Mouse (Mus musculus): ENCODE measurements around the gene Clcf1. TPM values are rescaled to one million over a fixed set of nuclear protein-coding genes. Genes with fewer than 3 reads are reported as not detected.

Gene Clcf1
- polyA plus RNA-seq, 1 experiment from 2014 or later, result 1.1 TPM

GRCm38 (mm10) chr19:4196548-4196947 is 17.5 kb upstream of the Clcf1 start:
- H3K36me3 ChIP-seq (replicated peaks), result peaks cover 78% of the 10 kb centered on the region
- no peaks in the 10 kb centered on the region for H3K9me3 ChIP-seq
- 71% methylated on average over 5 of the region's 5 CpGs for WGBS
- no peak overlapping the region for H3K27ac ChIP-seq
- no peaks in the 10 kb centered on the region for H3K27me3 ChIP-seq (ENCODE audit: poor library complexity, severe bottlenecking)
- H3K4me1 ChIP-seq, result peaks cover 65% of the 10 kb centered on the region
- no peak for DNase-seq (ENCODE audit: extremely low spot score, low spot score)
- H3K4me3 ChIP-seq, result 0 out of 2 replicates have a peak overlapping the region, but pooled peaks have one; percentile 11

DNA sequence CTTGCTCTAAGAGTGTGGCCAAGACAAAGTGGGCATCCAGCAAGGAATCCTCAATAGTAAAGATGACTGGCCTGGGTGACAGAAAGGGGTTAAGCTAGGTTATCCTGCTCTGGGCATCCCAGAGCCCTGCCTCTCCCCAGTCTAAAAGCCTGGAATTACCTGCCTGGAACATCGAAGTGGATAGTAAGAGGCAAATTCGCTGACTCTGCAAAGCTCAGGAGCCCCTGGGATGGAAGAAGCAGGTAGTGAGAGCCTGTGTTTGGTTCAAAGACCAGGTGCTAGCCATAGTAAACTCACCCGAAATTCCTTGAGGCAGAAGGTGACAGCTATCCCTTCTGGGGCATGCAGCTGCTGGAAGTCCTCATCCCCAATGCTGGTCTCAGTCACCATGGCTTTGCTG is 16.9 kb upstream of the Clcf1 start:
- H3K27ac ChIP-seq, result no peak overlapping the region
- peaks cover 66% of the 10 kb centered on the region for H3K4me1 ChIP-seq
- H3K27me3 ChIP-seq (ENCODE audit: poor library complexity, severe bottlenecking), result 0 out of 2 replicates have a peak, but pooled peaks cover under 1% of the 10 kb centered on the region
- no peak for DNase-seq (ENCODE audit: extremely low spot score, low spot score)
- 83% methylated on average over 3 of the region's 3 CpGs for WGBS
- no peaks in the 10 kb centered on the region for H3K9me3 ChIP-seq
- H3K4me3 ChIP-seq, result no peak overlapping the region
- H3K36me3 ChIP-seq (replicated peaks), result peaks cover 78% of the 10 kb centered on the region

DNA sequence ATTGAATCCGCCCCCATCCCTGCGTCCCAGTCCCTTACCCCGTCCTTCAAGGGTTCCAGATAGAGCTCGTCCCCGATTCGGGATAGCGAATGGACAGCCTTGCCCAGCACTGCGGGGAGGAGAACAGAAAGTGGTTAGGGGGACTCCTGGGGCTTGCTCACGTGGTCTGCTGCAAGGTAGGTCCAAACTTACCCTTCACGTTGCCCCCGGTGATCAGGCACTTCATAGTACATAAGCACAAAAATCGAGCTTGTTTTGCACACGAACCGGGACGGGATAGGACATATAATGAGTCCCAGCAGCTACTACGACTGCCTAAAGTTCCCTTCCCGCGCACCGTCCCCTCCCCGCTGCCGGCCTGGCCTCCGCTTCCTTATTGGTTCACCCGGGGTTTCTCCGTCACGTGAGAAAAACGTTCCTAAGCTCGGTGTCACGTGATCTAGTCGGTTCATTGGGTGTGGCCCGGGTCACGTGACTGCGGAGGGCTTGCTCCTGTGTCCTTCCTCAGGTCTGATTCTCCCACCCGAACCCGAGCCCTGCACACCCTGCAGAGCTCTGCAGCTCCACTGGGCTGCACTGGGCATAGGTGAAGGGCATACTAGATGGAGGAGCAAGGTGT is 12.6 kb upstream of the Clcf1 start, which contains the start of gene Rad9a:
Gene Rad9a (minus strand): TSS at position 372 of the 619 bp plus-strand sequence.
- Histone ChIP-seq H3K4me3 (peak within 1 kb of the TSS; percentile 85), H3K27me3 (ENCODE audit: poor library complexity, severe bottlenecking) (peaks cover 31% of the 10 kb centered on the region), H3K4me1 (peaks cover 43% of the 10 kb centered on the region), H3K9me3 (no peaks in the 10 kb centered on the region), H3K36me3 (replicated peaks) (peaks cover 42% of the 10 kb centered on the region), H3K27ac (peak within 1 kb of the TSS; percentile 93)
- peak; percentile 98 for DNase-seq (ENCODE audit: extremely low spot score, low spot score)
- WGBS, result under 1% methylated on average over 34 of the region's 34 CpGs

DNA sequence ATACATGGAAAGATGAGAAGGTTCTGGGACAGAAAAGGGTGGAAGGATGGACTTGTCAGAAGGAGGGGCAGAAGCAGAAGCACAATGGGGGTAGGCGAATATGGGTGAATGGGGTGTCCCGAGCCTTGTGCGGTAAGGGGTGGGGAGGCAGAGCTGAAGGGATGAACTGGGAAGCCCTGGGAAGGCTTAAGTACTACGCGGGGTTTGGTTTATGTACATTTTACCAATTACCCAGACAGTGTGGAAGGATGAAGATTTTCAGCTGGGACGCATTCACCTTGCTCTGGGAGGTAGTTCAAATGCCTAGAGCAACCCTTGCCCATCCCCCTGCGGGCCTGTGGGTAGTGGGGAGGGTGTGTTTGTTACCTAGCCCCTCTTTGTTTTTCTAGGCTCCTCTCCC is 11.9 kb upstream of the Clcf1 start:
- H3K4me3 ChIP-seq, result peak overlapping the region; percentile 85
- no peak for DNase-seq (ENCODE audit: extremely low spot score, low spot score)
- no peaks in the 10 kb centered on the region for H3K9me3 ChIP-seq
- H3K36me3 ChIP-seq (replicated peaks), result peaks cover 34% of the 10 kb centered on the region
- H3K4me1 ChIP-seq, result peaks cover 35% of the 10 kb centered on the region
- WGBS, result 26% methylated on average over 7 of the region's 7 CpGs
- H3K27me3 ChIP-seq (ENCODE audit: poor library complexity, severe bottlenecking), result peaks cover 33% of the 10 kb centered on the region
- peak overlapping the region; percentile 93 for H3K27ac ChIP-seq

DNA sequence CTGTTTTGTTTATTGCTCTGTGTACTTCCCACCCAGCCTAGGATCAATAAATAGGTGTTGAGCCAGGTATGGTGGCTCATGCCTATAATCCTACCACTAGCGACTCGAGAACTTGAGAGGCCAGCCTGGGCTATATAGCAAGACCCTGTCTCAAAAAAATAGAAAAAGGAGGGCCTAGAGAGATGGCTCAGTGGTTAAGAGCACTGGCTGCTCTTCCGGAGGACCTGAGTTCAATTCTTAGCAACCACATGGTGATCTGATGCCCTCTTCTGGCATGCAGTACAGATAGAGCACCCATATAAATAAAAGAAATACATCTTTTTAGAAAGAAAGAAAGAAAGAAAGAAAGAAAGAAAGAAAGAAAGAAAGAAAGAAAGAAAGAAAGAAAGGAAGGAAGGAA is 10.9 kb upstream of the Clcf1 start:
- no peak overlapping the region for H3K4me3 ChIP-seq
- peaks cover 39% of the 10 kb centered on the region for H3K27me3 ChIP-seq (ENCODE audit: poor library complexity, severe bottlenecking)
- H3K36me3 ChIP-seq (replicated peaks), result peaks cover 24% of the 10 kb centered on the region
- DNase-seq (ENCODE audit: extremely low spot score, low spot score), result no peak
- WGBS, result 70% methylated on average over 3 of the region's 3 CpGs
- no peak overlapping the region for H3K27ac ChIP-seq
- no peaks in the 10 kb centered on the region for H3K9me3 ChIP-seq
- peaks cover 35% of the 10 kb centered on the region for H3K4me1 ChIP-seq

DNA sequence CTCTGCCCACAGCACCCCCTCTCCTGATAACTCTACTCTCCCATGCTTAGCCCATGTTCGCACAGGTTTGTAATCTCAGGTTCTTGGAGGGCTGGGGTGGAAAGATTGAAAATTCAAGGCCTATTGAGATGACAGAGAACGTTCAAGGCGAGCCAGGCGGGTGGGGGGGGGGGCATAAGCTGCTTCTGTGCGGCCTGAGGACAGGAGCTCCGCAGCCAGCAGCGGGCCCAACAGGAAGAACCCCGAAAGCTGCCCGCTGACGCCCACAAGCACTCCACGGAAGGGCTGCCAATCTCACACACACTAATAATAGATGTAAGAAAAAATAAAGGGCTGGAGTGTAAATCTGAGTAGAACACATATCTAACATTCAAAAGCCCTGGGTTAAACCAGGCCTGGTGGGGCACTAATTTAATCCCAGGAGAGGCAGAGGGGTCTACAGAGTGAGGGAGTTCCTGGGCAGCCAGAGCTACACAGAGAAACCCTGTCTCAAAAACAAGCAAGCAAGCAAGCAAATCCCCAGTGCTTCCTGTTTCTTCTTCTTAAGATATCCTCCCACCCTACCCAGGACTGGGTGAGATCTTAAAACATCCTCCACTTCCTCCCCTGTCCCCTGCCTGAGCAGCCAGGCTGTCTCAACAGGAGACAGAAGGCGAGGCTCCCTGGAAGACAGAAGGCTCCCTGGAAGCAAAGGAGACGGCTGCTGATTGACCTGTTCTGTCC is 10.3 kb upstream of the Clcf1 start:
- peaks cover 45% of the 10 kb centered on the region for H3K27me3 ChIP-seq (ENCODE audit: poor library complexity, severe bottlenecking)
- H3K36me3 ChIP-seq (replicated peaks), result peaks cover 18% of the 10 kb centered on the region
- peaks cover 35% of the 10 kb centered on the region for H3K4me1 ChIP-seq
- H3K4me3 ChIP-seq, result no peak overlapping the region
- 71% methylated on average over 13 of the region's 13 CpGs for WGBS
- DNase-seq (ENCODE audit: extremely low spot score, low spot score), result no peak
- no peaks in the 10 kb centered on the region for H3K9me3 ChIP-seq
- H3K27ac ChIP-seq, result no peak overlapping the region

DNA sequence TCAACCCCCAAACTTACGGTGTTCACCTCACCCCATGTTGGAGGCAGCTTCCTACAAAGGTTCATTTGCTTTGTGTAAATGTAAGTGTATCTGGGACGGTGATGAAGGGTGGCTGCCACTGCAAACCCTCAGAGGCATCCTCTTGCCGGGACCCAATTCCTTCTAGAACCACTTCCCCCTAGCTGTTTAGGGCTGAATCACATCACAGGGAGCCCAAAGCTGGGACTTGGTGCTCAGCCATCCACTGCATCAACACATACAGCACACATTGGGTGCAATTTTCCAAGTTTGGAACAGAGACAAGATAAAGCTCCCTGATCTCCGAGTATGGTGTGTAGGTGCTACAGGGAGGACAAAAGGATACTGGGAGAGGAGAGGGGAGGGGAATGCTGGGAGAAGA is 9.1 kb upstream of the Clcf1 start:
- DNase-seq (ENCODE audit: extremely low spot score, low spot score), result no peak
- Histone ChIP-seq H3K27ac (no peak overlapping the region), H3K4me3 (no peak overlapping the region), H3K4me1 (peaks cover 26% of the 10 kb centered on the region), H3K9me3 (no peaks in the 10 kb centered on the region), H3K36me3 (replicated peaks) (peaks cover 7% of the 10 kb centered on the region), H3K27me3 (ENCODE audit: poor library complexity, severe bottlenecking) (peaks cover 50% of the 10 kb centered on the region)
- WGBS, result 57% methylated on average over 4 of the region's 4 CpGs

GRCm38 (mm10) chr19:4206971-4207370 is 7.1 kb upstream of the Clcf1 start:
- Histone ChIP-seq H3K27ac (no peak overlapping the region), H3K4me1 (peaks cover 17% of the 10 kb centered on the region), H3K4me3 (no peak overlapping the region), H3K27me3 (ENCODE audit: poor library complexity, severe bottlenecking) (peaks cover 66% of the 10 kb centered on the region), H3K36me3 (replicated peaks) (no peaks in the 10 kb centered on the region), H3K9me3 (no peaks in the 10 kb centered on the region)
- WGBS, result 2% methylated on average over 2 of the region's 2 CpGs
- peak; percentile 71 for DNase-seq (ENCODE audit: extremely low spot score, low spot score)

GRCm38 (mm10) chr19:4208563-4208962 is 5.5 kb upstream of the Clcf1 start:
- Histone ChIP-seq H3K4me3 (no peak overlapping the region), H3K36me3 (replicated peaks) (no peaks in the 10 kb centered on the region), H3K9me3 (no peaks in the 10 kb centered on the region), H3K4me1 (peaks cover 23% of the 10 kb centered on the region), H3K27me3 (ENCODE audit: poor library complexity, severe bottlenecking) (peaks cover 70% of the 10 kb centered on the region), H3K27ac (no peak overlapping the region)
- no peak for DNase-seq (ENCODE audit: extremely low spot score, low spot score)
- WGBS, result 71% methylated on average over 5 of the region's 5 CpGs

- H3K4me3 ChIP-seq, result no peak overlapping the region
- peak overlapping the region; percentile 25 for H3K27ac ChIP-seq
- H3K4me1 ChIP-seq, result peaks cover 58% of the 10 kb centered on the region
- 17% methylated on average over 4 of the region's 4 CpGs for WGBS
- H3K36me3 ChIP-seq (replicated peaks), result no peaks in the 10 kb centered on the region
- no peaks in the 10 kb centered on the region for H3K9me3 ChIP-seq
- H3K27me3 ChIP-seq (ENCODE audit: poor library complexity, severe bottlenecking), result peaks cover 84% of the 10 kb centered on the region
- DNase-seq (ENCODE audit: extremely low spot score, low spot score), result no peak
Observed at GRCm38 (mm10) chr19:4211891-4212588, 2.0 kb upstream of the Clcf1 start.

DNA sequence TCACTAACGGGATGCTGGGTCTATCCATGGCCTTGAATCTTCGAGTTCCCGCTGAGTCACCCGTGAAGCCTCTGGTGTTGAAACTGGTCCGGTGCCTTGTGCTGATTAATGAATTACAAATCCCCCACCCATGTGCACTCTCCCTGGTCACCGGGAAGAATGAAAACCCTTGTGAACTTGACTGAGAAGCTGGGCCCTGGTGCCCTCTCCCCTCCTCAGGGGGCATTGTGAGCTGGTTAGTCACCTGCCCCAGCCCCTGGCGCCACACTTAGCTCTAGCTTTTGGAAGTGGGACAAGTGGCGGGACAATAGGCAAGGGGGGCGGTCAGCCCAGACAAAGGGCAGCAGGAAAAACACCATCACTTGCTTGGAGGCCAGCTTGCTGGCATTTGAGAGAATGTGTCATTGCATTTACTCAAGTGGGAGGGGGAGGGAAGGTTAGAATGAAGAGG is 489 bp upstream of the Clcf1 start:
- Histone ChIP-seq H3K9me3 (no peaks in the 10 kb centered on the region), H3K27me3 (ENCODE audit: poor library complexity, severe bottlenecking) (peaks cover 90% of the 10 kb centered on the region), H3K36me3 (replicated peaks) (no peaks in the 10 kb centered on the region), H3K4me3 (peak overlapping the region; percentile 74), H3K27ac (peak overlapping the region; percentile 87), H3K4me1 (peaks cover 71% of the 10 kb centered on the region)
- 5% methylated on average over 9 of the region's 9 CpGs for WGBS
- DNase-seq (ENCODE audit: extremely low spot score, low spot score), result no peak

DNA sequence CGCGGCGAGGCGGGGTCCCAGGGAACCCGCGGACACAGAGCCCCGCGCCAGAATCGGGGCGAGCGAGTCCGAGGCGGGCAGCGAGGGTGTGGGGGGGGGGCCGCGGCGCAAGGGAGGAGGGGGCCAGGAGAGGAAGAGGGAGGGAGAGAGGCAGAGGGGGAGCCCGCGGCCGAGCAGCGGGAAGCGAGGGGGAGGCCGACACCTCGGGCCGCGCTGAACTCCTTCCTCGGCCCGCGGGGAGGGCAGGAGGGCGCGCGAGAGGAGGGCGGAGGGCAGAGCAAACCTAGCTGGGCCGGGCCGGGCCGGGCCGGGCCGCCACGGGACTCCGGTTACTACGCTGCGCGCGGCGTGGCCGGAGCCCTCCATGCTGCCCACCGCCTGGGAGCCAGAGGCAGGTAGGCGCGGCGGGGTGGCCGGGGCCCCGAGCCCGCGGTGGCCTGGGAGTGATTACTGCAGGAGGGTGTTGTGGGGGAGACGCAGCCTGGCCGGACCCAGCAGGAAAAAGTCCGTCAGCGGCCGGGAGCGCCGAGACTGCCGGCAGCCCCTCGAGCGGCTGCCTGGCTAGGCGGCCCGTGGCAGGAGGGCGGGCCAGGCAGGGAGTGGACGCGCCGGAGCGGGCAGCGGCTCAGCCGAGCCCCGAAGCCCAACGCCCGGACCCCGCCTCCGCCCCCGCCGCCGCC is 873 bp downstream of the Clcf1 start:
- H3K27ac ChIP-seq, result peak overlapping the region; percentile 87
- H3K9me3 ChIP-seq, result no peaks in the 10 kb centered on the region
- DNase-seq (ENCODE audit: extremely low spot score, low spot score), result peak; percentile 53
- WGBS, result under 1% methylated on average over 63 of the region's 81 CpGs
- no peaks in the 10 kb centered on the region for H3K36me3 ChIP-seq (replicated peaks)
- H3K4me3 ChIP-seq, result peak overlapping the region; percentile 74
- peaks cover 71% of the 10 kb centered on the region for H3K4me1 ChIP-seq
- peaks cover 92% of the 10 kb centered on the region for H3K27me3 ChIP-seq (ENCODE audit: poor library complexity, severe bottlenecking)

Data from forebrain, embryonic 10.5 days (tissue).